Mouse (Mus musculus): ENCODE results near the gene Inpp5d. TPM values are rescaled to one million over a fixed set of nuclear protein-coding genes. Genes with fewer than 3 reads are reported as not detected.

Gene Inpp5d
- total RNA-seq, 2 experiments from 2014 or later: 10.2 to 10.7 TPM

- intact Hi-C loops (cut with DNase I): no loop called here
- no peak for DNase-seq
Measured at GRCm38 (mm10) chr1:87765741-87766140, 145.6 kb downstream of the Inpp5d start.

GRCm38 (mm10) chr1:87766233-87766632, 146.1 kb downstream of the Inpp5d start:
- intact Hi-C loops (cut with DNase I): no loop called here
- no peak for DNase-seq

GRCm38 (mm10) chr1:87769263-87769662, 149.2 kb downstream of the Inpp5d start:
- DNase-seq: no peak
- intact Hi-C loops (cut with DNase I): no loop called here

Other genes with a start within 250 kb of the Inpp5d start
- 1 to 10 TPM; 1.2 to 1.6 TPM for gene Kcnj13, start 225.6 kb upstream of the Inpp5d start, total RNA-seq (2021)
- not detected for gene Snorc, start 150.0 kb upstream of the Inpp5d start, total RNA-seq (2021)
- gene Neu2, start 110.4 kb upstream of the Inpp5d start, total RNA-seq (2021): under 1 TPM; 0.70 to 0.95 TPM
- gene Ngef, start 46.4 kb upstream of the Inpp5d start, total RNA-seq (2021): 10 to 100 TPM; 92.5 to 94.7 TPM
- 10 to 100 TPM; 79.4 to 83.8 TPM for gene Atg16l1, start 135.6 kb downstream of the Inpp5d start, total RNA-seq (2021)
- 1 to 10 TPM; 1.1 to 2.0 TPM for gene Sag, start 183.4 kb downstream of the Inpp5d start, total RNA-seq (2021)
- 100 to 1,000 TPM; 132 to 138 TPM for gene Dgkd, start 233.0 kb downstream of the Inpp5d start, total RNA-seq (2021)